Mouse (Mus musculus) stomach, postnatal 0 days (tissue): ENCODE data around the gene Snx9.

ENCODE experiments used
- CTCF ChIP-seq: IDR thresholded peaks from 2 replicates; pipeline ENCODE4 v1.5.1; 2016; ENCODE audit warnings: antibody characterized with exemption, low read depth, mild to moderate bottlenecking, moderate library complexity
- EP300 ChIP-seq: optimal IDR thresholded peaks from 2 replicates; pipeline ENCODE3; 2016; ENCODE audit warnings: antibody characterized with exemption

DNA sequence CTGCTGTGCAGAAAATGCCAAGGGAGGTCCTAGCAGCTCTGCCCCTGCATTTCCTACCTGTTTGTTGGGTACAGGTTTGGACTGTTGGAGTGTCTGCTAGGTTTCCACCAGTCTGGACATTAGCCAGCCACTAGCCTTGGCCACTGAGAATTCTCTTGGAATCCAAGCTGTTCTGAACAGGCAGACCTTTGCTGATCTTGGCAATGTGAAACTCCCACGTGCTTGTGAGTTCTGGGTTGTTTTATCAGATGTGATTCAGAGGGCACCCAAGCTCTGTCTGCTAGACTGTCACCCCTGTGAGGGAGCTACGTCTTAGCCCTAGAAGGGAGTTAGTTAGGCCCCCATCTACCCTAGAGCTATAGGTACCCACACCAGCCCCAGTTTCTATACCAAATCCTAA lies 96.3 kb downstream of the Snx9 start:
- TF ChIP-seq EP300 (no peak), CTCF (no peak)
